Mouse (Mus musculus) kidney, postnatal 14 days (tissue): ENCODE measurements around the gene Ccdc88b.

Experiments used
- DNase-seq: peaks from one replicate; pipeline ENCODE4 v3.0.0; 2022; ENCODE audit warnings: mixed read lengths

Ccdc88b gene

GRCm38 (mm10) chr19:6826601-6827000, 31.4 kb downstream of the Ccdc88b start:
- DNase-seq, result no peak

- no peak for DNase-seq
Measured at GRCm38 (mm10) chr19:6825384-6825783, 32.6 kb downstream of the Ccdc88b start.

GRCm38 (mm10) chr19:6820538-6821195, 37.3 kb downstream of the Ccdc88b start:
- no peak for DNase-seq

- no peak for DNase-seq
Measured at GRCm38 (mm10) chr19:6819143-6819827, 38.7 kb downstream of the Ccdc88b start.

- no peak for DNase-seq
Measured at GRCm38 (mm10) chr19:6814958-6815357, 43.1 kb downstream of the Ccdc88b start.

GRCm38 (mm10) chr19:6814366-6814765, 43.6 kb downstream of the Ccdc88b start:
- DNase-seq, result no peak
